Mouse (Mus musculus): ENCODE measurements around the gene Tulp4.
"Not testable (repeated sequence)": the region's sequence is repeated elsewhere in the genome, so short reads cannot be mapped to it uniquely, and the experiment has no call there.

- TF ChIP-seq CTCF (IDR thresholded peaks at IDR 0.05; ENCODE audit: low read depth); EP300 (optimal IDR thresholded peaks at IDR 0.05): not testable (repeated sequence)
Observed at GRCm38 (mm10) chr17:6256400-6257069, 150.3 kb downstream of the Tulp4 start, which contains the start of gene Tmem181a.

Measured in stomach, postnatal 0 days (tissue).